Mouse (Mus musculus): ENCODE data around the gene Olfr49.

DNA sequence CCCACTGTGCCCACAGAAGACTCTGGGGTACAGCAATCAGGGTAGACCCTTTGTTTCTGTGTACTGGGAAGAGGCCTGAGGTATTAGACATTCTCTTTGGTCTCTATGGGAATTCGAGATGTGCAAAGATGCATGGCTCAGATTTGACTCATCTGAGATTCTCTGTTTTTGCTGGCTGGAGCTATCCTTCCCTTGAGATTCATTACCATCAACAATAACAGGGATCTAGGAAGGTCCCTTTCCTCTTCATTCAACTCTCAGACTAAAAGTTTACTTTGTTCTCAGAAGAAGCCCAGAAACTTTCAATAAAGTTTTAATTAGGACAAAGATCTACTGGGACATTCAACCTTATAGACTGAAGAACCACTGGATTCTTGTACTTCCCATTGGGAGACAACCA is at the start of gene Olfr49:
- TF ChIP-seq CTCF (IDR thresholded peaks at IDR 0.05; ENCODE audit: borderline replicate concordance, control insufficient read depth, extremely low read depth, insufficient read depth, low read length, poor library complexity) (no peak), POLR2A (IDR thresholded peaks at IDR 0.05; ENCODE audit: control insufficient read depth, extremely low read depth, insufficient read depth, low read length, poor library complexity) (no peak)

Data from thymus, adult 2 months (tissue).